Mouse (Mus musculus) hindbrain, embryonic 15.5 days (tissue): ENCODE measurements around the gene Olfr703. TPM values are rescaled to one million over a fixed set of nuclear protein-coding genes. Genes with fewer than 3 reads are reported as not detected.

Experiments used
- ATAC-seq: fragments of 200-750 bp; cut with Nextera tagmentation; 2 replicates; pipeline ENCODE4 v1.8.0; 2017; ENCODE audit warnings: low read depth, moderate number of reproducible peaks, moderate TSS enrichment; ENCODE audit not compliant: low FRiP score
- H3K27ac ChIP-seq: fragments of 300-500 bp; sonication (generic); replicated peaks from 2 replicates; pipeline ENCODE4 v1.5.1; 2015; ENCODE audit warnings: mild to moderate bottlenecking, inconsistent platforms
- H3K27me3 ChIP-seq: fragments of 300-500 bp; sonication (generic); 2 replicates; pipeline ENCODE4 v1.6.1; 2015; ENCODE audit warnings: control low read depth, inconsistent platforms
- H3K36me3 ChIP-seq: fragments of 300-500 bp; sonication (generic); 2 replicates; pipeline ENCODE4 v1.6.1; 2015; ENCODE audit warnings: control low read depth, inconsistent platforms
- H3K4me1 ChIP-seq: fragments of 300-500 bp; sonication (generic); replicated peaks from 2 replicates; pipeline ENCODE4 v1.6.1; 2015; ENCODE audit warnings: control low read depth, inconsistent platforms
- H3K4me2 ChIP-seq: fragments of 300-500 bp; sonication (generic); 2 replicates; pipeline ENCODE4 v1.6.1; 2015; ENCODE audit warnings: moderate library complexity, mild to moderate bottlenecking, inconsistent platforms
- H3K4me3 ChIP-seq: fragments of 300-500 bp; sonication (generic); 2 replicates; pipeline ENCODE4 v1.5.1; 2015; ENCODE audit warnings: mild to moderate bottlenecking, inconsistent platforms
- H3K9ac ChIP-seq: fragments of 300-500 bp; sonication (generic); 2 replicates; pipeline ENCODE4 v1.6.1; 2015; ENCODE audit warnings: inconsistent platforms
- H3K9me3 ChIP-seq: fragments of 300-500 bp; sonication (generic); 2 replicates; pipeline ENCODE4 v1.6.1; 2016; ENCODE audit warnings: control low read depth, inconsistent platforms
- WGBS: fragments of 180-500 bp; shearing (Covaris S2); methylation state at CpG from one replicate; pipeline ENCODE4 v1.1.7; 2015; 5-methylcytosine and 5-hydroxymethylcytosine counted together
- polyA plus RNA-seq: library from polyadenylated mRNA; unstranded; fragments of >200 nt; fragmentation: Nextera tagmentation; extraction: Ambion mirVana; gene quantifications from 2 replicates; pipeline ENCODE4 v1.2.1, GENCODE M21; 2015

The Olfr703 gene
- not detected in 2 replicates for polyA plus RNA-seq

DNA sequence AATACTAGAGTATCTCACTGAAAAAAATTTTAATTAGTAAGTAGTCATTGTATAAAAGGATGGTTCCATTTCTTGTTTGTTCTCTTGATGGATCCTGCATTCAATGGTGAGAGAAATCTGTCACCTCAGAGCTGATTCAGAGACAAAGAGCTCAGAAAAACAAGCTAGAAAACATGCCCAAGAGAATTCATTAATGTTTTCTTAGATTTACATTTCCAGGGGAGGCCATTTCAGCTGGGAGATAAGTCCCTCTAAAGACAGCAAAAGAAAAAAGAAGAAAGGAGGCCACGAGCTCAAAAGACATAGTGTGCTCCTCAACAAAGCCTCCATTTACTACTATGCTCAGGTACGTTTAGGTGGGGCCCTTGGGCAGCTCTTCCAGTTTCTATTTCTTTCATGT lies at the start of gene Olfr703:
Gene Olfr703, plus strand, starts transcription at position 301 of the 400 bp plus-strand sequence.
- H3K4me2 ChIP-seq = no peak within 1 kb of the TSS
- no peak within 1 kb of the TSS for H3K4me3 ChIP-seq
- no peaks in the 10 kb centered on the region for H3K27me3 ChIP-seq
- H3K9me3 ChIP-seq = no peaks in the 10 kb centered on the region
- ATAC-seq = no peak
- no peak within 1 kb of the TSS for H3K27ac ChIP-seq
- 63% methylated on average over 2 of the region's 2 CpGs for WGBS
- H3K9ac ChIP-seq = no peak within 1 kb of the TSS
- no peaks in the 10 kb centered on the region for H3K36me3 ChIP-seq
- H3K4me1 ChIP-seq = no peaks in the 10 kb centered on the region

DNA sequence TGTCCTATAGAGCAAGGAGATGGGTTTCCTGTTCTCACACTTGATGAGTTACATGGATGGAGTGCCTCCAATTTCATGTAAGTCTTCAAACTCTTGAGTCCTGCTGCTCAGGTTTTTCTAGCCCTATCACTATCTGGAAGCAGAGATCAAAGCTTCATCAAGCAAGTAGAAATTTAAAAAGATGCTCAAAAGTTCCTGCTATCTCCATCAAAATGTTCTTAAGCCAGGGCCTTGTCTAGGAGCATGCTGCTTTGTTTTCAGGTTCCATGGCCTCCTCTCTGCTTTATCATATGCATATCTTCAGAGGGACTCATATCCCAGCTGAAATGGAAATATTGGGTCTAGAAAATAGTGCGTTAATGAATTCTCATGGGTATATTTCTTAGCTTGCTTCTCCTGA lies 34.4 kb upstream of the Olfr703 start, which contains the start of gene Olfr700:
Gene Olfr700, minus strand, starts transcription at position 101 of the 400 bp plus-strand sequence.
- 86% methylated on average over 1 of the region's 1 CpGs for WGBS
- no peak within 1 kb of the TSS for H3K27ac ChIP-seq
- no peaks in the 10 kb centered on the region for H3K4me1 ChIP-seq
- no peak within 1 kb of the TSS for H3K9ac ChIP-seq
- no peak within 1 kb of the TSS for H3K4me2 ChIP-seq
- no peaks in the 10 kb centered on the region for H3K27me3 ChIP-seq
- no peak within 1 kb of the TSS for H3K4me3 ChIP-seq
- no peak for ATAC-seq
- no peaks in the 10 kb centered on the region for H3K9me3 ChIP-seq
- no peaks in the 10 kb centered on the region for H3K36me3 ChIP-seq

DNA sequence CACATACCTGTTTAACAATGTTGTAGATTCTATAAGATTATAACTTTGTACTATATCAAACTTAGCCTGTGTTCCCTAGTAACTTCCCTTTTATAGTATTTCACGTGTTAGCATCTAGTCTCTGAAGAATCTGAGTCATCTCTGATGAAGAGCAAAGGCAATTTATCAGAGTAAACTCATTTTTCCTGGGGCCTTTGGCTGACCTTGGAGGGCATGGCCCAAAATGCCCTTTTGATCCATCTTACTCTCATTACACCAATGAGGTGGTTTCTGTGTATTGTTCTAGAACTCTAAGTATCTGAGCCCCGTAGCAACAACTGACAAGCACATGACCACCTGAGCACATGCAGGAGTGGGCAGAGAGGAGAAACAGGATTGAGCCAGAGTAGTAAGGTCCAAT lies 29.3 kb upstream of the Olfr703 start, which contains the start of gene Olfr701:
Gene Olfr701, plus strand, starts transcription at position 301 of the 400 bp plus-strand sequence.
- no peak for ATAC-seq
- Histone ChIP-seq H3K9ac (no peak within 1 kb of the TSS), H3K36me3 (no peaks in the 10 kb centered on the region), H3K27ac (no peak within 1 kb of the TSS), H3K27me3 (no peaks in the 10 kb centered on the region), H3K4me3 (no peak within 1 kb of the TSS), H3K4me2 (no peak within 1 kb of the TSS), H3K4me1 (no peaks in the 10 kb centered on the region), H3K9me3 (no peaks in the 10 kb centered on the region)
- WGBS = 90% methylated on average over 2 of the region's 2 CpGs

DNA sequence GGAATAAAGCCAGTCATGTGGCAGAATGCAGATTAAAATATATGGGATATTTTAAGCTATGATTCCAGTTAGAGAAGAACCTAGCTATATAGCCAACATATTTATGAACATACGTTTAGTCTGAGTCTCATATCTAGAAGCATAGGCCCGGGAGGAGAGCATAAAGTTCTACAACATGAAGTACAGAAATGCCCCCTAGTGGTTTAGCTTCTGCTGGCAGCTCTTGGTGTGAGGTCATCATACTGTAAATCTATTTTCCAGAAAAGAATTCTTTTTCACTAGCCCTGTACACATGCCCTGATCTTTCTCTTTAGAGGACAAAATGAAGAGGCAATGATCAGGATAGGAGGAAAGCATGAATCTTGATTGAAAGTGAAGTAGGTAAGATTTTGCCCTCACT lies 27.4 kb upstream of the Olfr703 start:
- no peaks in the 10 kb centered on the region for H3K9me3 ChIP-seq

DNA sequence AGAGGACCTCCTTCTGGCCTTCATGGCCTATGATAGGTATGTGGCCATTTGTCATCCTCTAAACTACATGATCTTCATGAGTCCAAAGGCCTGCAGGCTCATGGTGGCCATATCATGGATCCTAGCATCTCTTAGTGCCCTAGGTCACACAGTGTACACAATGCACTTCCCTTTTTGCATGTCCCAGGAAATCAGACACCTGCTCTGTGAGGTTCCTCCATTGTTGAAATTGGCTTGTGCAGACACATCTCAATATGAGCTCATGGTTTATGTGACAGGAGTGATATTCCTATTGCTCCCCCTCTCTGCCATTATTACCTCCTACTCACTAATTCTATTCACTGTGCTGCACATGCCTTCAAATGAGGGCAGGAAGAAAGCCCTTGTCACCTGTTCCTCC lies 24.7 kb upstream of the Olfr703 start:
- Histone ChIP-seq H3K27ac (no peak overlapping the region), H3K9me3 (no peaks in the 10 kb centered on the region), H3K36me3 (no peaks in the 10 kb centered on the region), H3K9ac (no peak overlapping the region), H3K27me3 (no peaks in the 10 kb centered on the region), H3K4me3 (no peak overlapping the region), H3K4me1 (no peaks in the 10 kb centered on the region), H3K4me2 (no peak overlapping the region)
- no peak for ATAC-seq

More for the DNA sequence above, 27.4 kb upstream of the Olfr703 start:
- no peak overlapping the region for H3K27ac ChIP-seq
- no peak for ATAC-seq
- H3K4me2 ChIP-seq = no peak overlapping the region
- no peaks in the 10 kb centered on the region for H3K4me1 ChIP-seq
- no peak overlapping the region for H3K9ac ChIP-seq
- no peaks in the 10 kb centered on the region for H3K27me3 ChIP-seq
- WGBS = 70% methylated on average over 2 of the region's 2 CpGs
- no peaks in the 10 kb centered on the region for H3K36me3 ChIP-seq
- H3K4me3 ChIP-seq = no peak overlapping the region

DNA sequence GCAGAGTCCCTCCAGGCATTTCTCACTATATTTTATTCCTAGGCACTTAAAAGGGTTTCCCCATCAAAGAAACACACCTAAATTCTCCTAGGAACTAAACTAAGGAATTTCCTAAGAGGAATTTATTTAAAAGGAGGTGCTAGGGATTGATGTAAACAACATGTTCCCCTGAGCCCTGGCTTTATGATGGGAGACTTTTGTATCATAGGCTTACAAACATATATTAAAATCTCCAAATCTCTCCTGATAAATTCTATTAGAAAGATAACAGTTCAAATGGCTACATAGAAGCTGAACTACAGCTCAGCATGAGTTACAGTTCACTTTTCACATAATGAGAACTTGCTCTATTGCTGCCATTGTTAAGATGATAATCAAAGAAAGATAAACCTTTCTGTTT lies 9.4 kb upstream of the Olfr703 start, which contains the start of gene Olfr702:
Gene Olfr702, minus strand, starts transcription at position 101 of the 400 bp plus-strand sequence.
- Histone ChIP-seq H3K27ac (no peak within 1 kb of the TSS), H3K4me1 (no peaks in the 10 kb centered on the region), H3K4me3 (no peak within 1 kb of the TSS), H3K9ac (no peak within 1 kb of the TSS), H3K4me2 (no peak within 1 kb of the TSS), H3K36me3 (no peaks in the 10 kb centered on the region), H3K9me3 (no peaks in the 10 kb centered on the region), H3K27me3 (no peaks in the 10 kb centered on the region)
- ATAC-seq = no peak

DNA sequence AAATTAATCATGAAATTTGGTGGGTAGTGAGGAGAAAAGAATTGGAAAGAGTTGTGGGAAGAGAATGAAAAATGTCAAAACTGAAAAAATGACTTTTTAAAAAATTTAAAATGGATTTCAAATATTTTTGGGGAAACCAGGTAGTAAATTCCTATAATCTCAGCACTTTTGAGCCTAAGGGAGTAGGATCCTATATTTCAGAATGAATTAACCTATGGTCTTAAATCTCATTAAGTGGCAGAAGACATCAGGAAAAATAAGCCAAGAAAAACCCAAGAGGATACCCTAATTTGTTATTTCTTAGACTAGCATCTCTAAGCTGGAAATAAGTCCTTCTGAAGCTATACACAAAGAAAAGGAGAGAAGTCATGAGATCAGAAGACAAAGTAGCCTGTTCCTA lies 19.7 kb downstream of the Olfr703 start, which contains the start of gene Olfr704:
Gene Olfr704, plus strand, starts transcription at position 301 of the 400 bp plus-strand sequence.
- Histone ChIP-seq H3K4me3 (no peak within 1 kb of the TSS), H3K4me1 (no peaks in the 10 kb centered on the region), H3K27ac (no peak within 1 kb of the TSS), H3K9me3 (no peaks in the 10 kb centered on the region), H3K36me3 (no peaks in the 10 kb centered on the region), H3K9ac (no peak within 1 kb of the TSS), H3K4me2 (no peak within 1 kb of the TSS), H3K27me3 (no peaks in the 10 kb centered on the region)
- no peak for ATAC-seq

GRCm38 (mm10) chr7:106876791-106877190 lies 33.6 kb downstream of the Olfr703 start, which contains the start of gene Olfr705:
Olfr705 (minus strand) TSS chr7:106876891.
- no peak for ATAC-seq
- H3K9ac ChIP-seq = no peak within 1 kb of the TSS
- H3K4me2 ChIP-seq = no peak within 1 kb of the TSS
- no peaks in the 10 kb centered on the region for H3K9me3 ChIP-seq
- H3K36me3 ChIP-seq = no peaks in the 10 kb centered on the region
- no peak within 1 kb of the TSS for H3K4me3 ChIP-seq
- no peak within 1 kb of the TSS for H3K27ac ChIP-seq
- no peaks in the 10 kb centered on the region for H3K4me1 ChIP-seq
- no peaks in the 10 kb centered on the region for H3K27me3 ChIP-seq
- 81% methylated on average over 3 of the region's 3 CpGs for WGBS

GRCm38 (mm10) chr7:106888062-106888461 lies 44.9 kb downstream of the Olfr703 start, which contains the start of gene Olfr706:
Olfr706 (minus strand) TSS chr7:106888162.
- Histone ChIP-seq H3K4me2 (no peak within 1 kb of the TSS), H3K4me1 (no peaks in the 10 kb centered on the region), H3K4me3 (no peak within 1 kb of the TSS), H3K9me3 (no peaks in the 10 kb centered on the region), H3K9ac (no peak within 1 kb of the TSS), H3K27me3 (no peaks in the 10 kb centered on the region), H3K27ac (no peak within 1 kb of the TSS), H3K36me3 (no peaks in the 10 kb centered on the region)
- ATAC-seq = no peak
- WGBS = 89% methylated on average over 2 of the region's 2 CpGs

Other genes starting within 250 kb of the Olfr703 start
- 0.05 TPM in 1 of 2 replicates, not detected in the other for gene Olfr693, start 162.8 kb upstream of the Olfr703 start, polyA plus RNA-seq
- not detected in 2 replicates for gene Olfr694, start 151.5 kb upstream of the Olfr703 start, polyA plus RNA-seq
- gene Olfr695, start 127.0 kb upstream of the Olfr703 start, polyA plus RNA-seq = not detected in 2 replicates
- gene Olfr697, start 100.9 kb upstream of the Olfr703 start, polyA plus RNA-seq = not detected in 2 replicates
- gene Olfr698, start 88.0 kb upstream of the Olfr703 start, polyA plus RNA-seq = not detected in 2 replicates
- gene Olfr699, start 50.2 kb upstream of the Olfr703 start, polyA plus RNA-seq = not detected in 2 replicates
- gene Olfr700, start 34.5 kb upstream of the Olfr703 start, polyA plus RNA-seq = not detected in 2 replicates
- not detected in 2 replicates for gene Olfr701, start 29.2 kb upstream of the Olfr703 start, polyA plus RNA-seq
- gene Olfr702, start 9.5 kb upstream of the Olfr703 start, polyA plus RNA-seq = not detected in 2 replicates
- not detected in 2 replicates for gene Olfr704, start 19.8 kb downstream of the Olfr703 start, polyA plus RNA-seq
- gene Olfr705, start 33.5 kb downstream of the Olfr703 start, polyA plus RNA-seq = not detected in 2 replicates
- gene Olfr706, start 44.8 kb downstream of the Olfr703 start, polyA plus RNA-seq = not detected in 2 replicates
- not detected in 2 replicates for gene Olfr707, start 57.9 kb downstream of the Olfr703 start, polyA plus RNA-seq
- not detected in 2 replicates for gene Olfr1532-ps1, start 64.6 kb downstream of the Olfr703 start, polyA plus RNA-seq
- not detected in 2 replicates for gene Olfr709-ps1, start 88.9 kb downstream of the Olfr703 start, polyA plus RNA-seq
- not detected in 2 replicates for gene Olfr710, start 105.0 kb downstream of the Olfr703 start, polyA plus RNA-seq
- gene Olfr6, start 120.6 kb downstream of the Olfr703 start, polyA plus RNA-seq = not detected in 2 replicates
- gene Olfr711, start 132.1 kb downstream of the Olfr703 start, polyA plus RNA-seq = not detected in 2 replicates
- not detected in 2 replicates for gene Olfr2, start 162.7 kb downstream of the Olfr703 start, polyA plus RNA-seq
- not detected in 2 replicates for gene Olfr713, start 187.8 kb downstream of the Olfr703 start, polyA plus RNA-seq
- gene Olfr714, start 227.6 kb downstream of the Olfr703 start, polyA plus RNA-seq = not detected in 2 replicates
- not detected in 2 replicates for gene Olfr17, start 249.9 kb downstream of the Olfr703 start, polyA plus RNA-seq